Mouse (Mus musculus): Measurements from ENCODE around the gene Nup85. TPM values are rescaled to one million over a fixed set of nuclear protein-coding genes. Genes with fewer than 3 reads are reported as not detected.
A peak's percentile ranks its signal among the peaks of the same experiment; 100 is the strongest.

Gene Nup85
- total and polyA plus RNA-seq, 3 experiments: 362 to 370 TPM; not detected in 1

GRCm38 (mm10) chr11:115606733-115607132 lies 42.5 kb downstream of the Nup85 start:
- peaks cover 6 to 27% of the 10 kb centered on the region in 2 experiments for H3K4me1 ChIP-seq (ENCODE audit: control insufficient read depth in 1 of 2, insufficient read depth in 2 of 2, low read length in 2 of 2)
- TF ChIP-seq TAL1 (IDR thresholded peaks at IDR 0.05; ENCODE audit: low read length) (no peak), ZKSCAN1 (IDR thresholded peaks at IDR 0.05; ENCODE audit: low read depth, low read length) (no peak), MYB (IDR thresholded peaks at IDR 0.05; ENCODE audit: low read depth, low read length) (no peak), SMC3 (IDR thresholded peaks at IDR 0.05; ENCODE audit: low read depth, low read length) (no peak), SIN3A (IDR thresholded peaks at IDR 0.05; ENCODE audit: low read length) (no peak)
- peaks cover 46% of the 10 kb centered on the region for H3K79me2 ChIP-seq (ENCODE audit: control insufficient read depth, insufficient read depth, low read length, poor library complexity)
- H3K4me3 ChIP-seq (ENCODE audit: control insufficient read depth in 1 of 2, insufficient read depth in 1 of 2, low read depth in 2 of 2, low read length in 2 of 2): no peak overlapping the region
- H3K36me3 ChIP-seq (ENCODE audit: control insufficient read depth in 1 of 2, insufficient read depth in 2 of 2, low read length in 2 of 2): peaks cover 2 to 26% of the 10 kb centered on the region in 2 experiments
- no peaks in the 10 kb centered on the region for H3K27me3 ChIP-seq (ENCODE audit: control insufficient read depth in 1 of 2, insufficient read depth in 2 of 2, low read length in 2 of 2)
- H3K9me3 ChIP-seq (replicated peaks; ENCODE audit: insufficient read depth, low read length): no peaks in the 10 kb centered on the region
- no peak overlapping the region for H3K27ac ChIP-seq (ENCODE audit: control insufficient read depth, low read depth, low read length)
- no peak overlapping the region for H3K9ac ChIP-seq (ENCODE audit: control insufficient read depth, low read depth, low read length, poor library complexity, severe bottlenecking)
- no peak for DNase-seq (ENCODE audit: low read depth, low spot score)

GRCm38 (mm10) chr11:115608421-115609399 lies 44.5 kb downstream of the Nup85 start:
- DNase-seq (ENCODE audit: low read depth, low spot score): no peak
- Histone ChIP-seq H3K9ac (ENCODE audit: control insufficient read depth, low read depth, low read length, poor library complexity, severe bottlenecking) (no peak overlapping the region), H3K36me3 (ENCODE audit: control insufficient read depth in 1 of 2, insufficient read depth in 2 of 2, low read length in 2 of 2) (peaks cover 2 to 21% of the 10 kb centered on the region in 2 experiments), H3K4me1 (ENCODE audit: control insufficient read depth in 1 of 2, insufficient read depth in 2 of 2, low read length in 2 of 2) (peaks cover 5 to 21% of the 10 kb centered on the region in 2 experiments; a peak in 3 of 4 replicates), H3K79me2 (ENCODE audit: control insufficient read depth, insufficient read depth, low read length, poor library complexity) (peaks cover 31% of the 10 kb centered on the region), H3K27ac (ENCODE audit: control insufficient read depth, low read depth, low read length) (no peak overlapping the region), H3K27me3 (ENCODE audit: control insufficient read depth in 1 of 2, insufficient read depth in 2 of 2, low read length in 2 of 2) (no peaks in the 10 kb centered on the region), H3K4me3 (ENCODE audit: control insufficient read depth in 1 of 2, insufficient read depth in 1 of 2, low read depth in 2 of 2, low read length in 2 of 2) (no peak overlapping the region), H3K9me3 (replicated peaks; ENCODE audit: insufficient read depth, low read length) (no peaks in the 10 kb centered on the region)
- TF ChIP-seq POLR2A (IDR thresholded peaks at IDR 0.05; ENCODE audit: control insufficient read depth in 1 of 2, insufficient read depth in 1 of 2, low read depth in 1 of 2, low read length in 2 of 2, poor library complexity in 1 of 2): peak in 1 of 2 experiments; percentile 28; a peak in 1 of 4 replicates
- no peak for TF ChIP-seq ELF1 (IDR thresholded peaks at IDR 0.05; ENCODE audit: low read depth, low read length)

GRCm38 (mm10) chr11:115609576-115609975 lies 45.3 kb downstream of the Nup85 start:
- Histone ChIP-seq H3K79me2 (ENCODE audit: control insufficient read depth, insufficient read depth, low read length, poor library complexity) (peaks cover 23% of the 10 kb centered on the region), H3K4me1 (ENCODE audit: control insufficient read depth in 1 of 2, insufficient read depth in 2 of 2, low read length in 2 of 2) (peaks cover 5 to 23% of the 10 kb centered on the region in 2 experiments; a peak in 3 of 4 replicates), H3K36me3 (ENCODE audit: control insufficient read depth in 1 of 2, insufficient read depth in 2 of 2, low read length in 2 of 2) (peaks cover 2 to 22% of the 10 kb centered on the region in 2 experiments), H3K27me3 (ENCODE audit: control insufficient read depth in 1 of 2, insufficient read depth in 2 of 2, low read length in 2 of 2) (no peaks in the 10 kb centered on the region), H3K9ac (ENCODE audit: control insufficient read depth, low read depth, low read length, poor library complexity, severe bottlenecking) (no peak overlapping the region), H3K27ac (ENCODE audit: control insufficient read depth, low read depth, low read length) (no peak overlapping the region), H3K4me3 (ENCODE audit: control insufficient read depth in 1 of 2, insufficient read depth in 1 of 2, low read depth in 2 of 2, low read length in 2 of 2) (no peak overlapping the region), H3K9me3 (replicated peaks; ENCODE audit: insufficient read depth, low read length) (no peaks in the 10 kb centered on the region)
- no peak for TF ChIP-seq MAZ (IDR thresholded peaks at IDR 0.05; ENCODE audit: low read depth, low read length)
- TF ChIP-seq TBP (IDR thresholded peaks at IDR 0.05; ENCODE audit: low read depth, low read length): no peak
- no peak for TF ChIP-seq GABPA (IDR thresholded peaks at IDR 0.05; ENCODE audit: low read depth, low read length)
- DNase-seq (ENCODE audit: low read depth, low spot score): no peak
